Mouse (Mus musculus) liver, embryonic 14.5 days (tissue): ENCODE measurements around the gene Me3. TPM values are rescaled to one million over a fixed set of nuclear protein-coding genes. Genes with fewer than 3 reads are reported as not detected.
A peak's percentile ranks its signal among the peaks of the same experiment; 100 is the strongest.

Experiments used
- ATAC-seq: fragments of 200-750 bp; cut with Nextera tagmentation; 2 replicates; pipeline ENCODE4 v1.8.0; 2017; ENCODE audit warnings: moderate number of reproducible peaks, mild to moderate bottlenecking, moderate library complexity; ENCODE audit not compliant: insufficient read depth
- DNase-seq, 3 experiments: peaks; one replicate each; pipeline ENCODE4 v3.0.0-alpha.2; 2012 to 2013; ENCODE audit warnings: low read depth in 3 of 3, low spot score in 3 of 3
- H3K27ac ChIP-seq: fragments of 300-500 bp; sonication (generic); 2 replicates; pipeline ENCODE4 v1.5.1; 2014; ENCODE audit warnings: moderate library complexity, mild to moderate bottlenecking, control low read depth, inconsistent platforms
- H3K27me3 ChIP-seq: fragments of 300-500 bp; sonication (generic); 2 replicates; pipeline ENCODE4 v1.6.1; 2014; ENCODE audit warnings: mild to moderate bottlenecking, low read length, moderate library complexity; ENCODE audit not compliant: control insufficient read depth, insufficient read depth
- H3K36me3 ChIP-seq: fragments of 300-500 bp; sonication (generic); replicated peaks from 2 replicates; pipeline ENCODE4 v1.6.1; 2014; ENCODE audit warnings: low read depth; ENCODE audit not compliant: control insufficient read depth, insufficient read depth
- H3K4me1 ChIP-seq, 2 experiments: fragments of 200-500 bp in 1 of 2; fragments of 300-500 bp in 1 of 2; sonication (generic) in 1 of 2; replicated peaks; 2 replicates each; pipeline ENCODE4 v1.6.1; 2012 to 2014; ENCODE audit warnings: antibody characterized with exemption in 1 of 2, inconsistent platforms in 1 of 2, low read length in 1 of 2; ENCODE audit not compliant: control insufficient read depth in 2 of 2, insufficient read depth in 2 of 2
- H3K4me2 ChIP-seq: fragments of 300-500 bp; sonication (generic); 2 replicates; pipeline ENCODE4 v1.6.1; 2014; ENCODE audit warnings: low read depth, mild to moderate bottlenecking, control low read depth, moderate library complexity
- H3K4me3 ChIP-seq, 2 experiments: fragments of 200-500 bp in 1 of 2; fragments of 300-500 bp in 1 of 2; sonication (generic) in 1 of 2; 2 replicates each; pipeline ENCODE4 v1.5.1; 2012 to 2014; ENCODE audit warnings: low read depth in 2 of 2, low read length in 2 of 2, mild to moderate bottlenecking in 2 of 2, control low read depth in 1 of 2, inconsistent platforms in 1 of 2, moderate library complexity in 1 of 2; ENCODE audit not compliant: insufficient read depth in 1 of 2
- H3K9ac ChIP-seq: fragments of 300-500 bp; sonication (generic); replicated peaks from 2 replicates; pipeline ENCODE4 v1.6.1; 2014; ENCODE audit warnings: mild to moderate bottlenecking, control low read depth, moderate library complexity
- H3K9me3 ChIP-seq: fragments of 300-500 bp; sonication (generic); 2 replicates; pipeline ENCODE4 v1.6.1; 2016; ENCODE audit warnings: low read length, mixed read lengths; ENCODE audit not compliant: control insufficient read depth
- CTCF ChIP-seq: IDR thresholded peaks from 2 replicates; pipeline ENCODE4 v1.5.1; 2016; ENCODE audit warnings: antibody characterized with exemption, low read depth, control low read depth
- EP300 ChIP-seq: IDR thresholded peaks from 2 replicates; pipeline ENCODE4 v1.6.1; 2016; ENCODE audit warnings: antibody characterized with exemption, low read depth
- WGBS: fragments of 180-500 bp; shearing (Covaris S2); extraction: QIAGEN DNeasy Blood & Tissue Kit; methylation state at CpG from one replicate; pipeline ENCODE4 v1.1.7; 2014; ENCODE audit not compliant: insufficient replicate concordance; 5-methylcytosine and 5-hydroxymethylcytosine counted together
- polyA plus RNA-seq, 2 experiments: library from polyadenylated mRNA; depleted of rRNA in 1 of 2; stranded (reverse) in 1 of 2; unstranded in 1 of 2; fragments of >200 nt; fragmentation: Nextera tagmentation in 1 of 2; extraction: Ambion mirVana in 1 of 2; gene quantifications; 2 replicates each; pipeline versions ENCODE4 v1.2.1 to v1.2.3; 2012 to 2014

Me3 gene
- polyA plus RNA-seq, 2 experiments = not detected

GRCm38 (mm10) chr7:89867221-89867620, 235.0 kb downstream of the Me3 start:
- H3K4me3 ChIP-seq = no peak overlapping the region
- TF ChIP-seq CTCF (no peak), EP300 (no peak)
- no peaks in the 10 kb centered on the region for H3K4me1 ChIP-seq
- H3K27ac ChIP-seq = no peak overlapping the region
- no peak overlapping the region for H3K9ac ChIP-seq
- DNase-seq = no peak
- no peak overlapping the region for H3K4me2 ChIP-seq
- ATAC-seq = no peak
- no peaks in the 10 kb centered on the region for H3K9me3 ChIP-seq
- WGBS = 19% methylated on average over 5 of the region's 5 CpGs
- H3K36me3 ChIP-seq = no peaks in the 10 kb centered on the region
- no peaks in the 10 kb centered on the region for H3K27me3 ChIP-seq

- 67% methylated on average over 1 of the region's 1 CpGs for WGBS
Measured at GRCm38 (mm10) chr7:89879686-89880085, 247.5 kb downstream of the Me3 start.

GRCm38 (mm10) chr7:89884551-89884950, 252.4 kb downstream of the Me3 start:
- Histone ChIP-seq H3K4me2 (no peak overlapping the region), H3K9ac (no peak overlapping the region)
- WGBS = 48% methylated on average over 3 of the region's 3 CpGs

More at GRCm38 (mm10) chr7:89879686-89880085, 247.5 kb downstream of the Me3 start:
- H3K4me2 ChIP-seq = no peak overlapping the region
- no peak for TF ChIP-seq EP300
- TF ChIP-seq CTCF = no peak
- no peak overlapping the region for H3K27ac ChIP-seq
- H3K9ac ChIP-seq = no peak overlapping the region
- H3K27me3 ChIP-seq = no peaks in the 10 kb centered on the region
- no peaks in the 10 kb centered on the region for H3K9me3 ChIP-seq
- no peak overlapping the region for H3K4me3 ChIP-seq
- DNase-seq = no peak
- no peak for ATAC-seq
- no peaks in the 10 kb centered on the region for H3K4me1 ChIP-seq
- H3K36me3 ChIP-seq = no peaks in the 10 kb centered on the region

GRCm38 (mm10) chr7:89891412-89891811, 259.2 kb downstream of the Me3 start:
- no peaks in the 10 kb centered on the region for H3K9me3 ChIP-seq
- H3K27ac ChIP-seq = no peak overlapping the region
- no peak for DNase-seq
- no peak overlapping the region for H3K9ac ChIP-seq
- no peaks in the 10 kb centered on the region for H3K36me3 ChIP-seq
- TF ChIP-seq EP300 (no peak), CTCF (no peak)
- no peaks in the 10 kb centered on the region for H3K27me3 ChIP-seq
- ATAC-seq = no peak
- 71% methylated on average over 5 of the region's 5 CpGs for WGBS
- no peaks in the 10 kb centered on the region for H3K4me1 ChIP-seq
- H3K4me3 ChIP-seq = no peak overlapping the region
- no peak overlapping the region for H3K4me2 ChIP-seq

More at GRCm38 (mm10) chr7:89884551-89884950, 252.4 kb downstream of the Me3 start:
- DNase-seq = no peak
- Histone ChIP-seq H3K9me3 (no peaks in the 10 kb centered on the region), H3K36me3 (no peaks in the 10 kb centered on the region), H3K4me3 (no peak overlapping the region), H3K4me1 (no peaks in the 10 kb centered on the region), H3K27me3 (no peaks in the 10 kb centered on the region), H3K27ac (no peak overlapping the region)
- TF ChIP-seq CTCF (no peak), EP300 (no peak)
- no peak for ATAC-seq

GRCm38 (mm10) chr7:89891856-89892255, 259.7 kb downstream of the Me3 start:
- H3K27ac ChIP-seq = no peak overlapping the region
- ATAC-seq = no peak
- no peak overlapping the region for H3K9ac ChIP-seq
- H3K36me3 ChIP-seq = no peaks in the 10 kb centered on the region
- DNase-seq = no peak
- no peaks in the 10 kb centered on the region for H3K27me3 ChIP-seq
- H3K4me1 ChIP-seq = no peaks in the 10 kb centered on the region
- no peaks in the 10 kb centered on the region for H3K9me3 ChIP-seq
- no peak overlapping the region for H3K4me2 ChIP-seq
- no peak for TF ChIP-seq EP300
- TF ChIP-seq CTCF = peak; percentile 37; the same call in 1 of the 2 replicates
- 22% methylated on average over 4 of the region's 4 CpGs for WGBS
- H3K4me3 ChIP-seq = no peak overlapping the region
